Mouse (Mus musculus) C2C12 (cell line): ENCODE data around the gene Apol9b. TPM values are rescaled to one million over a fixed set of nuclear protein-coding genes. Genes with fewer than 3 reads are reported as not detected.
"Not testable (repeated sequence)": the region's sequence is repeated elsewhere in the genome, so short reads cannot be mapped to it uniquely, and the experiment has no call there.

Experiments
- H3K27me3 ChIP-seq: one replicate; pipeline ENCODE4 v1.6.1; 2011; ENCODE audit not compliant: control insufficient read depth, insufficient read depth, insufficient read length
- H3K36me3 ChIP-seq: one replicate; pipeline ENCODE4 v1.6.1; 2011; ENCODE audit not compliant: control insufficient read depth, insufficient read depth
- H3K4me3 ChIP-seq: one replicate; pipeline ENCODE4 v1.5.1; 2011; ENCODE audit warnings: mild to moderate bottlenecking, control low read depth; ENCODE audit not compliant: poor library complexity, insufficient read depth, severe bottlenecking
- H3K79me2 ChIP-seq: one replicate; pipeline ENCODE4 v1.6.1; 2011; ENCODE audit not compliant: control insufficient read depth, insufficient read depth
- H3K79me3 ChIP-seq: one replicate; pipeline ENCODE4 v1.6.1; 2011; ENCODE audit warnings: low read depth, control low read depth
- H3ac ChIP-seq: one replicate; pipeline ENCODE3; 2011; ENCODE audit warnings: low read depth; ENCODE audit not compliant: control insufficient read depth, insufficient read length
- long read RNA-seq, 2 experiments: library from polyadenylated mRNA; unstranded; transcript quantifications; one replicate each; pipeline ENCODE4 v2.0.0; 2019 to 2020
- polyA plus RNA-seq: library from polyadenylated mRNA; unstranded; fragments of >200 nt; fragmentation: generic; extraction: Trizol; gene quantifications from one replicate; pipeline ENCODE4 v1.2.1, GENCODE M21; 2012; ENCODE audit warnings: missing spikeins

Gene Apol9b
- polyA plus RNA-seq = 49.1 TPM
- long read RNA-seq, experiment 1, transcript Apol9b-202 (3 exons, 615 nt) = major isoform, 5 of 10 reads
- long read RNA-seq, experiment 1, partial matches to known transcripts = 0 of 10 reads
- long read RNA-seq, experiment 1, other reads (novel, unspliced or antisense) = 3 of 10 reads
- long read RNA-seq, experiment 2, transcript Apol9b-202 (3 exons, 615 nt) = major isoform, 24 of 52 reads
- long read RNA-seq, experiment 2, transcript Apol9b-201 (3 exons, 1,573 nt) = minor isoform, 8 of 52 reads
- long read RNA-seq, experiment 2, transcript Apol9b-204 (3 exons, 1,529 nt) = minor isoform, 15 of 52 reads
- long read RNA-seq, experiment 2, partial matches to known transcripts = 3 of 52 reads
- long read RNA-seq, experiment 2, other reads (novel, unspliced or antisense) = 2 of 52 reads

GRCm38 (mm10) chr15:77728739-77729138 is at the start of gene Apol9b:
Apol9b (plus strand) TSS chr15:77729039.
- H3K27me3 ChIP-seq, H3K79me3 ChIP-seq, H3ac ChIP-seq, H3K36me3 ChIP-seq, H3K4me3 ChIP-seq, H3K79me2 ChIP-seq: not testable (repeated sequence)

- H3K4me3 ChIP-seq, H3K79me2 ChIP-seq, H3K79me3 ChIP-seq, H3ac ChIP-seq, H3K36me3 ChIP-seq, H3K27me3 ChIP-seq: not testable (repeated sequence)
Observed at GRCm38 (mm10) chr15:77683944-77684343, 44.9 kb upstream of the Apol9b start.

- not testable (repeated sequence) for H3K4me3 ChIP-seq, H3ac ChIP-seq
Observed at GRCm38 (mm10) chr15:77691532-77692311, 37.1 kb upstream of the Apol9b start.

GRCm38 (mm10) chr15:77694687-77695295 is 34.0 kb upstream of the Apol9b start:
- not testable (repeated sequence) for H3K4me3 ChIP-seq, H3K79me3 ChIP-seq, H3K79me2 ChIP-seq, H3K36me3 ChIP-seq, H3ac ChIP-seq, H3K27me3 ChIP-seq

More at GRCm38 (mm10) chr15:77691532-77692311, 37.1 kb upstream of the Apol9b start:
- not testable (repeated sequence) for H3K79me3 ChIP-seq, H3K27me3 ChIP-seq, H3K36me3 ChIP-seq, H3K79me2 ChIP-seq

GRCm38 (mm10) chr15:77698656-77699055 is 30.2 kb upstream of the Apol9b start, which contains the start of gene Apol7e:
Apol7e (plus strand) TSS chr15:77698857.
- H3ac ChIP-seq, H3K36me3 ChIP-seq, H3K79me2 ChIP-seq, H3K27me3 ChIP-seq, H3K79me3 ChIP-seq, H3K4me3 ChIP-seq: not testable (repeated sequence)

GRCm38 (mm10) chr15:77705306-77705705 is 23.5 kb upstream of the Apol9b start:
- not testable (repeated sequence) for H3K36me3 ChIP-seq, H3ac ChIP-seq, H3K27me3 ChIP-seq, H3K79me3 ChIP-seq, H3K79me2 ChIP-seq, H3K4me3 ChIP-seq

- H3K4me3 ChIP-seq, H3K36me3 ChIP-seq, H3K79me3 ChIP-seq, H3ac ChIP-seq, H3K79me2 ChIP-seq: not testable (repeated sequence)
- peaks cover 12% of the 10 kb centered on the region for H3K27me3 ChIP-seq
Observed at GRCm38 (mm10) chr15:77708936-77709335, 19.9 kb upstream of the Apol9b start.

- H3K36me3 ChIP-seq, H3K27me3 ChIP-seq, H3K79me2 ChIP-seq, H3ac ChIP-seq, H3K4me3 ChIP-seq, H3K79me3 ChIP-seq: not testable (repeated sequence)
Observed at GRCm38 (mm10) chr15:77718240-77718639, 10.6 kb upstream of the Apol9b start.

- H3K27me3 ChIP-seq, H3K4me3 ChIP-seq, H3ac ChIP-seq, H3K79me2 ChIP-seq, H3K79me3 ChIP-seq, H3K36me3 ChIP-seq: not testable (repeated sequence)
Observed at GRCm38 (mm10) chr15:77721509-77721908, 7.3 kb upstream of the Apol9b start.

GRCm38 (mm10) chr15:77724208-77724911 is 4.5 kb upstream of the Apol9b start:
- not testable (repeated sequence) for H3ac ChIP-seq, H3K27me3 ChIP-seq, H3K36me3 ChIP-seq, H3K79me3 ChIP-seq, H3K79me2 ChIP-seq, H3K4me3 ChIP-seq
